Mouse (Mus musculus) right cerebral cortex, postnatal 36 days (tissue): Measurements from ENCODE around the gene Zfp597.

Experiments
- DNase-seq, 2 experiments: peaks; one replicate each; pipeline ENCODE4 v3.0.0; 2022; ENCODE audit warnings: low spot score in 2 of 2, mixed read lengths in 1 of 2

The Zfp597 gene

GRCm38 (mm10) chr16:3884201-3885064 lies at the start of gene Zfp597, which contains the start of gene Gm20695:
TSS of gene Zfp597 (minus strand) at chr16:3884561.
TSS of gene Gm20695 (plus strand) at chr16:3884648.
- DNase-seq: peak; percentile 92 to 93

GRCm38 (mm10) chr16:3934091-3934490 lies 49.7 kb upstream of the Zfp597 start:
- DNase-seq: no peak

- no peak for DNase-seq
Observed at GRCm38 (mm10) chr16:3933536-3933935, 49.2 kb upstream of the Zfp597 start.

- no peak for DNase-seq
Observed at GRCm38 (mm10) chr16:3929151-3929550, 44.8 kb upstream of the Zfp597 start.

GRCm38 (mm10) chr16:3928582-3928981 lies 44.2 kb upstream of the Zfp597 start:
- no peak for DNase-seq

- DNase-seq: no peak
Observed at GRCm38 (mm10) chr16:3923966-3924365, 39.6 kb upstream of the Zfp597 start.

GRCm38 (mm10) chr16:3923515-3923914 lies 39.2 kb upstream of the Zfp597 start:
- DNase-seq: no peak

GRCm38 (mm10) chr16:3920756-3921155 lies 36.4 kb upstream of the Zfp597 start:
- DNase-seq: no peak

- DNase-seq: no peak
Observed at GRCm38 (mm10) chr16:3909118-3909517, 24.8 kb upstream of the Zfp597 start.

- DNase-seq: peak; percentile 92 to 94
Observed at GRCm38 (mm10) chr16:3908537-3909111, 24.3 kb upstream of the Zfp597 start, which contains the start of the genes 1700037C18Rik and Cluap1. TSS of gene 1700037C18Rik (minus strand) at chr16:3908689. TSS of gene Cluap1 (plus strand) at chr16:3908801.

- no peak for DNase-seq
Observed at GRCm38 (mm10) chr16:3907471-3907870, 23.1 kb upstream of the Zfp597 start.

GRCm38 (mm10) chr16:3896553-3896952 lies 12.2 kb upstream of the Zfp597 start:
- no peak for DNase-seq

- no peak for DNase-seq
Observed at GRCm38 (mm10) chr16:3896046-3896445, 11.7 kb upstream of the Zfp597 start.

GRCm38 (mm10) chr16:3895173-3895792 lies 10.9 kb upstream of the Zfp597 start:
- DNase-seq: no peak

GRCm38 (mm10) chr16:3893739-3894138 lies 9.4 kb upstream of the Zfp597 start:
- no peak for DNase-seq

GRCm38 (mm10) chr16:3891621-3892295 lies 7.4 kb upstream of the Zfp597 start:
- DNase-seq: no peak

GRCm38 (mm10) chr16:3885065-3885670 lies 807 bp upstream of the Zfp597 start:
- DNase-seq: no peak

GRCm38 (mm10) chr16:3876346-3876745 lies 8.0 kb downstream of the Zfp597 start:
- DNase-seq: no peak

- DNase-seq: peak; percentile 85 to 87
Observed at GRCm38 (mm10) chr16:3872216-3873047, 11.9 kb downstream of the Zfp597 start, which contains the start of gene Naa60. TSS of gene Naa60 (plus strand) at chr16:3872375.

- no peak for DNase-seq
Observed at GRCm38 (mm10) chr16:3871815-3872214, 12.5 kb downstream of the Zfp597 start.
